Mouse (Mus musculus): ENCODE data around the gene Usp18. TPM values are rescaled to one million over a fixed set of nuclear protein-coding genes. Genes with fewer than 3 reads are reported as not detected.

Usp18 gene
- 0.08 and 0.13 TPM in 2 replicates for polyA plus RNA-seq (2012)

DNA sequence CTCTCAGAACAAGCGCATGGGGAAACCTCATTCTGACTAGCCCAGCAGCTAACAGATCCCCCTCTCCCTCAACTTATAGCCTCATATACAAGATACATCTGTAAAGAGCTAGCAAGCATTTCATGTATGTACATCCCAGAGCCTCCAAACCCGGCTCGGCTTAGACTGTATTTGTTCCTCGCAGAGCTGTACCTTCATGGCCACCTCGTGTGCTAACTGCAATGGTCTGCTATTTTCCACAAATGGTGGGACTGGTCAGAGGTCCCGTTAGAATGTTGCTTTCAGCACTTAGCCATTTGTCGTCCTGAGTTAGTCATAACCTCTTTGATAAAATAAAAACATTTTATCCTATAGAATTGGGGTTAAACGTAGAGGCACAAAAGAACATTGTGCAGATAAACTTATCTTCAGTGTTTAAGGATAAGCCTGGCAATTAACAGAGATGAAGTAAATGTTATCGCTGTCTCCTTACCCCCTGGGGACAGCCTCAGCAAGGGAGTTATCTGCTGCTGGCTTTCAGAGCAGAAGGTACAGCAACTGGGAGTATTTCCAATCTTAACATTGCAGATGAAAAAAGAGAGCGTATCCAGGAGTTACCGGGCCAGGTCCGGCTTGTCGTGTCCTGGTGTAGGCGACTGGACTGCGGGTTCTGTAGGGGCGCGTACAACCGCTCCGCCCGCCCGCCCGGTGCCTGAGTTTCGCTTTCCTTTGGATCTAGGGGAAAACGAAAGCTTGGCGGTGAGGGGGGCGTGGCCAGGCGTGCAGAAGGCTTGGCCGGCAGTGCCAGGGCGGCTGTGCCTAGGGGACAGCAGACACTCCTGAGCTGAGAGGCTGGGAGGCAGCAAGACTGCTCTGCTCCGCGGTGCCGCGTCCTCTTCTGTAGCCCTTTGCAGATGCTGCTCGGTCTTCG is at the start of gene Usp18:
Usp18 (plus strand) TSS at position 780 of the 910 bp plus-strand sequence.
- no peak for TF ChIP-seq GATA1 (IDR thresholded peaks at IDR 0.05; ENCODE audit: low read length)

DNA sequence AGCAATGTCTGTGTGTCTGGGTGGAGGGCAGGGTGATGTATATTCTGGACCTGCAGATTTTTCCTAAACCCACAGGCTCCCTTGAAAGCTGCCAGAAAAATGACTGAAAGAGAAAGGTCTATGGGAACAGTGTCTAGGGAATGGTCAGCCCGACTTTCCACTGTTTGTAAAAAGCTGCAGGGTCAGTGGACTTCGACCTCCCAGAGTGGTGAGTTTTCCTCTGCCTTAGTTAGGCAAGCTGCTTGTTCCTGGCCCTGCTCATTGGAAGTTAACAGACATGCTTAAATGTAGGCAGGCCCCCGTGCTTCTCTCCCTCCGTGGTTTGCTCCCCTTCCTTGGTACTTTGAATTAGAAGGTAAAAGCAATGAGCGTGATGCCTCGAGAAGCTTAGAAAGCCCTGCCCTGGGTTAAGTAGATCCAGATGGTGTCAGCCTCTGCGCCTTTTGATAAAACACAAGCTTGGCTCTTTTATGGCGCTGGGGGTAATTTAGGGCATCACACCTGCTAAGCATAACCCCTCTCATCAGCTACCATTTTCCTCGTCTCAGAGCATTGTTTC is 47.8 kb upstream of the Usp18 start:
- TF ChIP-seq GATA1 (IDR thresholded peaks at IDR 0.05; ENCODE audit: low read length) = no peak

DNA sequence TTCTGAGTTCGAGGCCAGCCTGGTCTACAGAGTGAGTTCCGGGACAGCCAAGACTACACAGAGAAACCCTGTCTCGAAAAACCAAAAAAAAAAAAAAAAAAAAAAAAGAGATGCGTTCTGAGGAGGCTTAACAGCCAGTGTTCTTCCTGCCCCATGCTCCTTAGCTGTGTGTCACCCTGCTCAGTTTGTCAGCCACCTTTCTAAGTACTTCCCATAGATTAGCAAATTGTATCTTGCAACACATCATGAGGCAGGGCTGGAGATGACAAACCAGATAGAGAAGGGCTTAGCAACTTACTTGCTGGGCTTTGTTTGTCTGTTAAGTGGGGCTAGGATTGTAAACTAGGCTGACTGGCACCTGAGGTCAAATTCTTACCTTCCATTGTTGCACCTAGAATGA is 45.2 kb upstream of the Usp18 start:
- TF ChIP-seq GATA1 (IDR thresholded peaks at IDR 0.05; ENCODE audit: low read length) = no peak

DNA sequence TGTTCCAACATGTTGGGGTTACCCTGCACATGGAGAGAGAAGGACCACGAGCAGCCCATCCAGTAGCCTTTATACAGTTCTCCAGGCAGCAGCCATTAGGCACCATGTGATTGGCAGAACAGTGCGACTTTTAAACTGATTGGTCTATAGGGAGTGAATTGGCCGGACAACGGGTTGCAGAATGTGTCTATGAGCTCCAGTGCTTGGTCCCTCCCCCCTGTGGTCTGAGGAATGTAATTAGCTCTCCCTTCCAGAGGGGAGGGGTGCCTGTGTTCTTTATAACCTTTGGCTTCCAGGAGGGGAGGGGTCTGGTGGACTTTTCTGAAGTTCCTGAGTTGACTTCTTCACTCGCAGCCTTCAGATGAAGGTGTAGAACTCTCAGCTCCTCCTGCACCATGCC is 43.7 kb upstream of the Usp18 start:
- no peak for TF ChIP-seq GATA1 (IDR thresholded peaks at IDR 0.05; ENCODE audit: low read length)

DNA sequence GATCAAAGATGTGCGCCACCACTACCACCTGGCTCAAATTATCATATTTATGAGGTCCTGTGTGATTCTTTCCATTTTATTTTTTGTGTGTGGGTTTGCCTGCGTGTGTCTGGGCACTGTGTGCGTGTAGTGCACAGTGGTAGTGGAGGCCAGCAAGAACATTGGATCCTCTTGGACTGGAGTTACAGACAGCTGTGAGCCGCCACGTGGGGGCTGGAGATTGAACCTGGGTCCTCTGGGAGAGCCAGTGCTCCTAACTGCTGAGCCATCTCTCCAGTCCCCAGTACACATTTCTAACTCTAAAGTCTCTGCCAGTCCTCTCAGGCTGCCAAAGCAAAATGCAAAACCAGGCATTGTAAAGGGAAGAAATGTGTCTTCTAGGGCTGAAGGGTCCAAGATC is 39.2 kb upstream of the Usp18 start:
- no peak for TF ChIP-seq GATA1 (IDR thresholded peaks at IDR 0.05; ENCODE audit: low read length)

DNA sequence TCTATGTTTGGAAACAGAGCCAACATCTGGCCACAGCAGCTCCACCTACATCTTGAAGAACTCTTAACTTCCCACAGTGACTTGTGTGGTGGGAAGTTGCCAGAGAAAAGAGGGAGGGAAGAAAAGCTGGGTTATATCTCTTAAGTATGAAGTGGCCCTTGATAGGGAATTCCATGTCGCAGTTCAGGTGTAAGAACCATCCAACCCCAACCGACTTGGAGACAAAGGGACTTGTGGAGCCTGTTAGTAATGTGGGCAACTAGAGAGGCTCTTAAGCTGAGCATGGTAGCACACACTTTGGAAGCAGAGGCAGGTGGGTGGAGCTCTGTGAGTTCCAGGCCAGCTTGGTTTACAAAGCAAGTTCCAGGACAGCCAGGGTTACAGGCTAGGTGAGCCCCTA is 36.1 kb upstream of the Usp18 start:
- TF ChIP-seq GATA1 (IDR thresholded peaks at IDR 0.05; ENCODE audit: low read length) = no peak

DNA sequence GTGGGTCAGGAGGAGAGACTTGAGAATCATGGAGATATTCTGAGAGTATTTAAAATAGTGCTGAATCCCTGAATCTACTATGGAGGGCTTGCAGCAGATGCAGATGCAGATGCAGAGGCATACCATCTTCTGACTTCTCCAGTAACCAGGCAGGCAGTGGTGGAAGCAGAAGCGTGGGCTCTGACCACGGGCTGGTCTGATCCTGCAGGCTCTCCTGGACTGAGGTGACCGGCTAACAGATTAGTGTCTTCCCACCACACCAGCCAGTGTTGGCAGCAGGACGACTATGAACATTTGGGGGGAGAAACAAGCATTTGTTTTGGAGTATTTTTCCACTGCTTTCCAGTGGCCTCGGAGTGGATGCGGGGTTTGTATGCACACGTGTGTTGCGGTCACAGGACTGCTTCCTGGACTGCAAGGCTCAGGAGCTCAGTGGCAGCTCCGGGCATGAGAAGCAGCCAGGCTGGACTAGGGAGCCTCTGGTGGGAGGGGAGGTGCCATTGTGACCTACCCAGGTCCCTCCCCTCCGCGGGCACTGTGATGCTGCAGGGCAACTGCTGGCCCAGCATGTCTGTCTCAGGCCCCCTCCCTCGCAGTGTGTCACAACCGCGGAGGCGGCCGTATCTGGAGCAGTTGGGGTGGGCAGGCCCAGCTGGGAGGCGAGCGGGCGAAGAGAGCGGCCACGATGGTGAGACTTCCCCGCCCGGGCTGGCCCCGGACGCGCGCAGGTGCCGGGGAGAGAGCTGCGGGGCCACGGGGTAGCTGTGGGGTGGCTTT is 35.4 kb upstream of the Usp18 start, which contains the start of gene Tuba8:
Tuba8 (plus strand) TSS at position 548 of the 777 bp plus-strand sequence.
- no peak for TF ChIP-seq GATA1 (IDR thresholded peaks at IDR 0.05; ENCODE audit: low read length)

DNA sequence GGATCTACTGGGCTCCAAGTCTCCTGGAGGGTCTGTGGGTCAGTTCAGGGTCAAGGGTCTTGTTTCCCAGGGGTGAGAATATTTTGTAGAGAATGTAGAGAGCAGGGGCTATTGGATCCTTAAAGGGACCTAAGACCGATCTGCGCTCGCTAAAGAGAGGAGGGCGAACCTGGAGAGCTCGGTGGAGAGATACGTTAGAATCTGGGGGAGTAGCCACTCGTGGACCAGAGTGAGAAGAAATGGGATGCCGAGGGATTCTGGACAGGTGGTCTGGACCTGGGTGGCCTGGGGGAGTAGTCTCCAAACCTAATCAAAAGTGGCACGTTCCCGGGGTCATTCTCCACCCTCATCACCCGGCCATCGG is 34.8 kb upstream of the Usp18 start:
- no peak for TF ChIP-seq GATA1 (IDR thresholded peaks at IDR 0.05; ENCODE audit: low read length)

DNA sequence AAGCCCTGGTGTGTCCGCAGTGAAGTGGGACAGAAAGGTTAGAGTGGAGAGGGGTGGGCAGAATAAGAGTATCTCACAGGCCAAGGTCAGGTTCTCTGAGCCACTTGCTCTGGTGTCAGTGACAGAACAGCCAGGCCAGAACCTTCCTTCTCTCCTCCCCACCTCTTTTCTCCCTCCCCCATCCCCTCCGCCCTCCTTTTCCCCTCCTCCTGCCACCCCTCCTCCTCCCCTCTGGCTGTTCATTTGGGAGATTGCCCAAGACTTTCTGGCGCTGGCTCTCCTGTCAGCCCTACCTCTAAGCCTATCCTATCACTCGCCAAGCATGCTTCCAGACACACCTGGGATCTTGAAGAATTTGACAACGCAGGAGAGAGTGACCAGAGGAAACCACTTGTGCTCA is 34.0 kb upstream of the Usp18 start:
- TF ChIP-seq GATA1 (IDR thresholded peaks at IDR 0.05; ENCODE audit: low read length) = no peak

DNA sequence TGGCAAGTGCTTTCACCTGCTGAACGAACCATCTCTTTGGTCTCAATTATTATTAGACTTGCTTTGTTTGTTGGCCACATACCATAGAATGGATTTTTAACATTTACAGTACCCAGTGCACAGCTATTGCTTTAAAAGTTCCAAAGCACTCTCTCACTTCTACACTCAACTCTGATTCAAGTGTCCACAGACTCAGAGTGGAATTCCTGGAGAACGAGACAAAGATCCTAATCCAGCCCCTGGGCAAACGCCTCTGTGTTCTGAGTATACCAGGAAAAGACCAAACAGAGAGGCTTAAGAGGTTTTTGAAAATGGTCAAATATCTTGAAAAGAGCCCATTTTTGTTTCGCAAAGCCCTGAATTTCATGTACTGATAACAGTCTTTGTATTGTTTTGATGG is 32.7 kb upstream of the Usp18 start:
- TF ChIP-seq GATA1 (IDR thresholded peaks at IDR 0.05; ENCODE audit: low read length) = no peak

DNA sequence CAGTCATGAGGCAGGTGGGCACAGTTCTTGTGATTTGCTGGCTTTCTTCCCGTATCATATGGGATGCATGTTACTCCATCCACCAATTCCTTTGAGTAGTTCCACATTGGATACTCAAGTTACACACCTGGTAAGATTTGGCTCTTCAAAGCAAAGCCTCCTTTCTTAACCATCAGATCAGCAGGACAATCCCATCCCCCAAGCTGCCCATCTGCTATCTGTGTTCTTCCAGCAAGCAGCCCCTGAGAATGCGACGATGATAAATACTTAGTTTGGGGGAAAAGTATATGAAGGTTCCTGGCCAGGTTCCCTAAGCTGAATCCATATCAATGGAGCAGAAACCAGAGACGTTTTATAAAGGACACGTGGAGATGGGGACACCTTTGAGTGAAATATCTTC is 31.5 kb upstream of the Usp18 start:
- TF ChIP-seq GATA1 (IDR thresholded peaks at IDR 0.05; ENCODE audit: low read length) = no peak

DNA sequence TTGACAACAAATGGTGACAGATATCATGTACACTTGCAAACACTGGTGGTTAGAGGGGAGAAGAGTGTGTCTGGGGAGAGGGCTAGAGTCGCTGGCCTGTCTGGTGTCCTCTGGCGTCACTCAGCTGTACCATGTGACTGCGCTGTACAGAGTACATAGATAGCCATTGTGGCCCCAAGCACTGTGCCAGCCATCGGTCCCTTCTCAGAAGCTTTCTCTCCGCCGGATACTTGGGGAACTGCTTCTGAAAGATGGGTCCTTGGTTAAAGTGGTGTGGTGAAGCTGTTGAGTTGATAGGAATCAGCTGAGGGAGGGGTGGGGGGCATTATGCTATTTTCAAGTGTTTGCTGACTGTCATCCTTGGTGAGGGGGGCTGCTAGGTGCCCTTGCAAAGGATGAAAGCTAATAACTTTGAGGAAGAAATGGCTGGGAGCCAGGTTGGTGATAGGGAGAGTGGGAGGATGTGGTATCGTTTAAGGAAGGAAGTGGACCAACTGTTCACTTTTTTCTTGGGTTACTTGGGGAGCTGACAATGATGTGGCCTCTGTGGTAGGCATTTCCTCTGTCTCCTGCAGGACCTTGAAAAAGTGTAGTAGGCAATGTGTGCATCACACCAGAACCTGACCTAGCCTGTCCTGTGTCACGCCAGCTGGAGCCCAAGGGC is 30.9 kb upstream of the Usp18 start:
- TF ChIP-seq GATA1 (IDR thresholded peaks at IDR 0.05; ENCODE audit: low read length) = no peak

DNA sequence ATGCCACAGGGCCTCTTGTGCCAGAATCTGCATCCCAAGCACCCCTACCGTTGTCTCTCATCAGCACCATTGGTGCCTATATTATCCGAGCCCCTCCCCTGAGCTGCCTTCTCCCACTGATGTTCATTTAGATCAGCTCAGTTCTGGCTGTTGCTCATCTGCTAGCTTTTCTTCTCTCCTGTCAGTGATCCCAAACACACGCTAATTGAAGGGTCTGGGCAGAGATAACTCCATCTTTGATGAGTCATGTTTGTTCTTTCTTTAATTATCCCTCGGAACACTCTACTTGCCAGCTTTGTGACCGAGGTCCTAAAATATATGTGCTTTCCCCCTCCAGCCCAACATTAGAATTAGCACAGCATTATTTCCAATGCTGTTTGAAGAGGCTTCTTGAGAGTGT is 30.4 kb upstream of the Usp18 start:
- TF ChIP-seq GATA1 (IDR thresholded peaks at IDR 0.05; ENCODE audit: low read length) = no peak

DNA sequence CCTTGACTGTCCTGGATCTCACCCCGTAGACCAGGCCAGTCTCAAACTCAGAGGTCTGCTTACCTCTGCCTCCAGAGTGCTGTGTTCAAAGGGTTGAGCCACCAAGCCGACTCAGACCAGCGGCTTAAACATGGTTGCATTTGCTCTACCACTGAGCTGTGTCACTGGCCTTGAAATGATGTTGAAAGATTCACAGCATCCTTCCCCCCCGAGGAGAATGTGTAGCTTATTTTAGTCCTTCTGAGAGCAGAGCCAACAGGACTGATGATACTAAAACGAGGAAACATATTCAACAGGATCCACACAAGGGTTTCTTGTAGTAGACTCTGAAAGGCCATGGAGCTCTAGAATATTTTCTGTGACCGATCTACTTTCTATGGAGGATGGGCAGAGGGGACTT is 29.8 kb upstream of the Usp18 start:
- TF ChIP-seq GATA1 (IDR thresholded peaks at IDR 0.05; ENCODE audit: low read length) = no peak

DNA sequence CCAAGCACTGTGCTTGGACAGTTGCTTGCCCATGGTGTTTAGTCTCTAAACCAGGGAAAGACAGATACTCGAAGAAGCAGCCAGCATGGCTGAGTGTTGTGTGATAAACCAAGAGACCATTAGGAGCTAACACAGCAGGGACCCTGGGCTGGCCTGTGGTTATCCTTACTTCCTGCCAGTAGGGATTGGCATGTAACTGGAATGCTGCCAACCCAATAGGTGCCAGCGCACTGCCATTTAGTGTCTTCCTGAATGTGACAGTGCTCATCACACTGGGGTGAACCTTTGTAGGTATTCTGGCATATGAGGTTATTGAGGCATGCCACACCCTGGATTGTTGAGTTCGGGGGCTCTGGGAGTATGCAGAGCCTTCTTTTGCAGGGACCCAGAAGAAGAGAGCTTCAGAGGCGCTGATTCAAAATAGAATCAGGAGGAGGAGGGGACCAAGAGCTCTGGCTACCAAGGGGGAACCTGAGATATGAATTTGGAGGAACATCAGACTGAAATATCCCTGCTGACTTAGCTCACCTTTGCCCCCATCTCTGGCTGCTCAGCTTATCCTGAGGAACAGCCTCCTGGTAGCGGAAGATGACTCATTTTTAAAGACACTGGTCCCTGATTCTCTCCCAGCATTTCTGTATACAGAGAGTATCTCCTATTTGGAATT is 29.0 kb upstream of the Usp18 start:
- TF ChIP-seq GATA1 (IDR thresholded peaks at IDR 0.05; ENCODE audit: low read length) = no peak
